Comparison of ENCODE assay signal across 18 mouse cellular contexts in the genomic region with DNA sequence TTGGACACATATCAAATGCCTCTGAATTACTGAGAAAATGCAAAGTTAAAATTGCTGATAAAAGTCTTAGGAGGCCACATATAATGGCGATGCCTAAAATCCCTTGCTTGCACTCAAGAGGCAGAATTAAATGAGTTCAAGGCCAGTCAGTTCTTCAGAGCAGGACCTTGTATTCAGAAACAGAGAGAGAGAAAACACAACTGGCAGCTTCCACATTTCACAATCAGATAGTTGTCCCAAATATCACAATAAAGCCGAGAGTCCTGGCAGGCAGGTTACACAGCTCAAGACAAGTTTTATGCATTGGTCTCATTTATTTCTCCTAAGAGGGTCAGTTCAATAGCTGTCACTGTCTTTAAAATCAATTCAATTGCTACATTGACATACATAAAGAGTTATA. TPM values are rescaled to one million over a fixed set of nuclear protein-coding genes. Genes with fewer than 3 reads are reported as not detected.
DNase-seq lines count a peak whose midpoint lies in the region; ATAC-seq and TF ChIP-seq lines count a peak whose summit lies in the region.
"Had no signal": no experiment of that assay in that cellular context is flagged by ENCODE, and none has a peak within 500 bp of the region (broad histone marks: within the 10 kb centered on the region; RNA-seq: fewer than 3 reads in every experiment).

No protein-coding gene starts in this region.

- H3K36me3 ChIP-seq in heart, embryonic 13.5 days = peaks cover 31% of the 10 kb centered on the region
- peaks cover 13% of the 10 kb centered on the region for H3K36me3 ChIP-seq in liver, postnatal 0 days (replicated peaks; ENCODE audit: insufficient read depth, low read length)
- H3K36me3 ChIP-seq in liver, embryonic 12.5 days = peaks cover 50% of the 10 kb centered on the region
- H3K36me3 ChIP-seq in hindbrain, embryonic 16.5 days (ENCODE audit: control insufficient read depth, insufficient read depth, low read length) = no peaks in the 10 kb centered on the region; the same call in 1 of the 2 replicates
- no peaks in the 10 kb centered on the region; the same call in 1 of the 2 replicates for H3K36me3 ChIP-seq in neural tube, embryonic 14.5 days (ENCODE audit: control insufficient read depth, insufficient read depth, low read length)

- no peak overlapping the region for H3K27ac ChIP-seq in heart, embryonic 13.5 days (replicated peaks)
- H3K27ac ChIP-seq in liver, postnatal 0 days (ENCODE audit: low read depth) = 0 out of 2 replicates have a peak overlapping the region, but pooled peaks have one; percentile 34
- no peak overlapping the region for H3K27ac ChIP-seq in liver, embryonic 12.5 days
- H3K27ac ChIP-seq in hindbrain, embryonic 16.5 days (ENCODE audit: low read depth, low read length) = no peak overlapping the region
- H3K27ac ChIP-seq in neural tube, embryonic 14.5 days (ENCODE audit: low read depth, low read length) = no peak overlapping the region
- H3K27ac ChIP-seq: kidney, embryonic 15.5 days; liver, embryonic 15.5 days had no signal

- no peaks in the 10 kb centered on the region for H3K27me3 ChIP-seq in heart, embryonic 13.5 days (replicated peaks)
- H3K27me3 ChIP-seq in liver, postnatal 0 days (ENCODE audit: insufficient read depth, low read length) = no peaks in the 10 kb centered on the region
- no peaks in the 10 kb centered on the region for H3K27me3 ChIP-seq in liver, embryonic 12.5 days (replicated peaks)
- no peaks in the 10 kb centered on the region for H3K27me3 ChIP-seq in hindbrain, embryonic 16.5 days (replicated peaks; ENCODE audit: control insufficient read depth, insufficient read depth, low read length)
- H3K27me3 ChIP-seq in neural tube, embryonic 14.5 days (ENCODE audit: control insufficient read depth, insufficient read depth, low read length) = no peaks in the 10 kb centered on the region
- H3K27me3 ChIP-seq: kidney, embryonic 15.5 days; liver, embryonic 15.5 days had no signal

- TF ChIP-seq CTCF in liver, postnatal 0 days (IDR thresholded peaks at IDR 0.05; ENCODE audit: low read depth) = no peak

- no peaks in the 10 kb centered on the region for H3K9me3 ChIP-seq in heart, embryonic 13.5 days
- no peaks in the 10 kb centered on the region for H3K9me3 ChIP-seq in liver, postnatal 0 days (ENCODE audit: low read length)
- H3K9me3 ChIP-seq in liver, embryonic 12.5 days (replicated peaks) = no peaks in the 10 kb centered on the region
- no peaks in the 10 kb centered on the region for H3K9me3 ChIP-seq in hindbrain, embryonic 16.5 days (ENCODE audit: control insufficient read depth, low read length)
- H3K9me3 ChIP-seq in neural tube, embryonic 14.5 days (ENCODE audit: control insufficient read depth, low read length) = no peaks in the 10 kb centered on the region
- H3K9me3 ChIP-seq: kidney, embryonic 15.5 days; liver, embryonic 15.5 days had no signal

- ATAC-seq in heart, embryonic 13.5 days (ENCODE audit: extremely low read depth, insufficient number of reproducible peaks, low FRiP score, low TSS enrichment) = no peak
- no peak for ATAC-seq in liver, postnatal 0 days
- no peak for ATAC-seq in liver, embryonic 12.5 days
- ATAC-seq in hindbrain, embryonic 16.5 days = no peak
- ATAC-seq in neural tube, embryonic 14.5 days (ENCODE audit: low read depth) = no peak
- ATAC-seq: activated CD4-positive, CD25-positive, alpha-beta regulatory T cell, adult 4 months; CD4-positive, CD25-positive, alpha-beta regulatory T cell, adult 4 months had no signal

- H3K4me2 ChIP-seq in heart, embryonic 13.5 days = peak overlapping the region; percentile 16; the same call in 1 of the 2 replicates
- no peak overlapping the region for H3K4me2 ChIP-seq in liver, postnatal 0 days (ENCODE audit: low read depth, low read length)
- no peak overlapping the region for H3K4me2 ChIP-seq in liver, embryonic 12.5 days
- peak overlapping the region; percentile 41 for H3K4me2 ChIP-seq in hindbrain, embryonic 16.5 days (ENCODE audit: low read length)
- H3K4me2 ChIP-seq in neural tube, embryonic 14.5 days (ENCODE audit: low read depth, low read length) = peak overlapping the region; percentile 27; the same call in 1 of the 2 replicates
- H3K4me2 ChIP-seq: kidney, embryonic 15.5 days; liver, embryonic 15.5 days had no signal

- H3K9ac ChIP-seq in heart, embryonic 13.5 days = no peak overlapping the region
- H3K9ac ChIP-seq in liver, postnatal 0 days (replicated peaks) = no peak overlapping the region
- no peak overlapping the region for H3K9ac ChIP-seq in liver, embryonic 12.5 days
- no peak overlapping the region for H3K9ac ChIP-seq in hindbrain, embryonic 16.5 days (ENCODE audit: low read depth, low read length)
- no peak overlapping the region for H3K9ac ChIP-seq in neural tube, embryonic 14.5 days (replicated peaks; ENCODE audit: low read depth, low read length)
- H3K9ac ChIP-seq: kidney, embryonic 15.5 days; liver, embryonic 15.5 days had no signal

- DNase-seq in heart, postnatal 36 days = no peak
- no peak for DNase-seq in liver, postnatal 0 days
- no peak for DNase-seq in gastrocnemius, adult 8-10 months (ENCODE audit: low spot score in 2 of 2)
- DNase-seq: cerebellum, adult 8-10 months; layer of hippocampus, adult 9-11 months; left cerebral cortex, postnatal 4 days; right cerebral cortex, postnatal 14 days; thymus, adult 2 months had no signal

- peaks cover 56% of the 10 kb centered on the region for H3K4me1 ChIP-seq in heart, embryonic 13.5 days
- peaks cover 26% of the 10 kb centered on the region for H3K4me1 ChIP-seq in liver, postnatal 0 days (ENCODE audit: insufficient read depth)
- H3K4me1 ChIP-seq in liver, embryonic 12.5 days = peaks cover 50% of the 10 kb centered on the region
- H3K4me1 ChIP-seq in hindbrain, embryonic 16.5 days (ENCODE audit: control insufficient read depth, insufficient read depth, low read depth, low read length) = peaks cover 43% of the 10 kb centered on the region
- H3K4me1 ChIP-seq in neural tube, embryonic 14.5 days (ENCODE audit: control insufficient read depth, insufficient read depth, low read length) = peaks cover 38% of the 10 kb centered on the region

- intact Hi-C loops in heart, postnatal 36 days (cut with DNase I) = no loop called here

- TF ChIP-seq EP300 in liver, postnatal 0 days (IDR thresholded peaks at IDR 0.05; ENCODE audit: low read depth) = no peak

- WGBS in heart, embryonic 13.5 days = 75% methylated on average over 2 of the region's 2 CpGs
- WGBS in liver, postnatal 0 days (ENCODE audit: insufficient replicate concordance) = 45% methylated on average over 2 of the region's 2 CpGs
- WGBS in liver, embryonic 12.5 days (ENCODE audit: insufficient replicate concordance) = 59% methylated on average over 2 of the region's 2 CpGs
- WGBS in hindbrain, embryonic 16.5 days = 66% methylated on average over 2 of the region's 2 CpGs
- 66% methylated on average over 2 of the region's 2 CpGs for WGBS in neural tube, embryonic 14.5 days

- H3K4me3 ChIP-seq in heart, embryonic 13.5 days = no peak overlapping the region
- H3K4me3 ChIP-seq in liver, postnatal 0 days (ENCODE audit: low read depth, low read length) = no peak overlapping the region
- H3K4me3 ChIP-seq in liver, embryonic 12.5 days = no peak overlapping the region
- no peak overlapping the region; the same call in 1 of the 2 replicates for H3K4me3 ChIP-seq in hindbrain, embryonic 16.5 days (ENCODE audit: low read length)
- H3K4me3 ChIP-seq in neural tube, embryonic 14.5 days (ENCODE audit: low read depth, low read length) = no peak overlapping the region; the same call in 1 of the 2 replicates
- H3K4me3 ChIP-seq: kidney, embryonic 15.5 days; liver, embryonic 15.5 days had no signal

RNA-seq across cellular contexts. Expression of gene Calm2, which starts 5.2 kb away (rescaled TPM):
- 550 and 637 TPM in 2 replicates for polyA plus RNA-seq in heart, embryonic 13.5 days (2015; fragmentation: Nextera tagmentation; extraction: Ambion mirVana)
- 100 to 1,000 TPM; 133 to 154 TPM for total RNA-seq in heart, postnatal 36 days (2021)
- 397 and 413 TPM in 2 replicates for polyA plus RNA-seq in liver, postnatal 0 days (2015; fragmentation: Nextera tagmentation; extraction: Ambion mirVana)
- polyA plus RNA-seq in liver, embryonic 12.5 days (2016; fragmentation: Nextera tagmentation; extraction: Ambion mirVana) = 401 and 435 TPM in 2 replicates
- polyA plus RNA-seq in hindbrain, embryonic 16.5 days (2015; fragmentation: Nextera tagmentation; extraction: Ambion mirVana) = 2,782 and 3,155 TPM in 2 replicates
- 3,412 and 3,701 TPM in 2 replicates for polyA plus RNA-seq in neural tube, embryonic 14.5 days (2014; fragmentation: Nextera tagmentation; extraction: Ambion mirVana)
- 100 to 1,000 TPM; 155 to 194 (median 178) TPM for total RNA-seq in gastrocnemius, adult 8-10 months (2022)

RNA-seq across cellular contexts. Expression of gene Stpg4, which starts 14.0 kb away (rescaled TPM):
- polyA plus RNA-seq in heart, embryonic 13.5 days (2015; fragmentation: Nextera tagmentation; extraction: Ambion mirVana) = 0.27 TPM in 1 of 2 replicates, not detected in the other
- total RNA-seq in heart, postnatal 36 days (2021) = not detected
- not detected in 2 replicates for polyA plus RNA-seq in liver, postnatal 0 days (2015; fragmentation: Nextera tagmentation; extraction: Ambion mirVana)
- not detected in 2 replicates for polyA plus RNA-seq in liver, embryonic 12.5 days (2016; fragmentation: Nextera tagmentation; extraction: Ambion mirVana)
- polyA plus RNA-seq in hindbrain, embryonic 16.5 days (2015; fragmentation: Nextera tagmentation; extraction: Ambion mirVana) = 0.19 TPM in 1 of 2 replicates, not detected in the other
- not detected in 2 replicates for polyA plus RNA-seq in neural tube, embryonic 14.5 days (2014; fragmentation: Nextera tagmentation; extraction: Ambion mirVana)
- not detected for total RNA-seq in gastrocnemius, adult 8-10 months (2022)
- total RNA-seq: gastrocnemius, adult 18-20 months; left cerebral cortex, postnatal 4 days had no signal
- polyA plus RNA-seq: activated CD4-positive, CD25-positive, alpha-beta regulatory T cell, adult 4 months; brain, embryonic 14.5 days; CD4-positive, CD25-positive, alpha-beta regulatory T cell, adult 4 months; kidney, embryonic 15.5 days; liver, embryonic 15.5 days had no signal

Comparison
In these comparisons a context has a peak if more than half of its experiments do, and no peak if none do; other contexts are left out.
1. H3K4me2 ChIP-seq: peak in heart, embryonic 13.5 days (single experiment), hindbrain, embryonic 16.5 days (single experiment) and neural tube, embryonic 14.5 days (single experiment); none in liver, postnatal 0 days (single experiment) and liver, embryonic 12.5 days (single experiment).